Mouse (Mus musculus): Measurements from ENCODE around the gene Galnt2.

Galnt2 gene

GRCm38 (mm10) chr8:124271518-124271917 lies 40.3 kb downstream of the Galnt2 start:
- DNase-seq (ENCODE audit: low spot score), result no peak

DNA sequence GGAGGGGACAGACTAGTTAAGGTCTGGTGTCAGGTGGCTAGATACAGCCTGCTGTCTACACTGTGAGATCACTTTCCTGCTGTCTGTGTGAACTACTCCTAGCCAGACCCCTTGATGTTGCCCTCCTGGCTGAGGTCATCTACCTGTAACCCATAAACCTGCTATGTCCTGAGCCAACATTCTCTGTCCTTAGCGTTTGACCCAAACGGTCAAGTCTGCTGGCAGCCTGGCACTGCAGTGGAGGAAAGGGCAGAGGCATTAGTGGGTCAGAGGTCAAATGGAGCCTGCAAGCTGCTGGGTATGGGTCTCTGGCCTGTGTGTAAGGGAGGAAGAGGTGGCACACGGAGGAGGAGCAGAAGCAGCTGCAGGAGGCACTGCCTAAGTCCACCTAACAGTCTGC lies 41.6 kb downstream of the Galnt2 start:
- DNase-seq (ENCODE audit: low spot score), result no peak

GRCm38 (mm10) chr8:124273606-124274218 lies 42.5 kb downstream of the Galnt2 start:
- DNase-seq (ENCODE audit: low spot score), result no peak

- DNase-seq (ENCODE audit: low spot score), result no peak
These were observed 43.4 kb downstream of the Galnt2 start for GRCm38 (mm10) chr8:124274441-124275120.

DNA sequence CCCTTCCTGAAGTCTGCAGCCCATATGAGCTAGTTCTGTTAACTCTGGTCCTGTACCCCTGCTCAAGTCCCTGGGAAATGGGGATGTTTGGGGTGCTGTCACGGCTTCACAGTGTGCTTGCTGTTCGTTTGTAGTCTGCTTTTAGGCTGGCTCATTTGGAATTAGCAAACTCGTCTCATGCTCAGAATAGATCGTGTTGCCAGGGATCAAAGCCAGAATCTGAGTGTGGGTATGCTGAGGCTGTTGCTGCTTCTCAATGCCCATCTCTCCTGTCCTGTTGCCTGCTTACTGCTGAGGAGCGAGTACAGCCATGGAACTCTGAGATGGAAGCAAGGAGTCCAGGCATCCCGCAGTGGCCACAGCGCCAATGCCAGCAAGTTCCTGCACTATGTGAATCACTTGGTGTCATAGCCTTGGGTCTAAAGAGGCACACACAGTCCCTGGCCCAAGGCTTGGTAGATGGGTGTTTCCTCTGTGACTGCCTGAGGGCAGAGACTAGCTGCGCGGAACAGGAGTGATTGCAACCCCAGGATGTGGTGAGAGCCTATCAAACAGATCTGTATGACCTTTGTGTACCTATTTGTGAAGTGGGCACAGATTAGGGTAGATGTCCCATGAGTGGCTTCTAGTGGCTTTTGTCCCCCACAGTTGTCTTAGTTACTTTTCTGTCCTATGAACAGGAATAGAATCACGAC lies 44.3 kb downstream of the Galnt2 start:
- DNase-seq (ENCODE audit: low spot score), result no peak

- DNase-seq (ENCODE audit: low spot score), result no peak
These were observed 47.0 kb downstream of the Galnt2 start for GRCm38 (mm10) chr8:124277951-124278910.

- no peak for DNase-seq (ENCODE audit: low spot score)
These were observed 47.9 kb downstream of the Galnt2 start for GRCm38 (mm10) chr8:124278956-124279689.

GRCm38 (mm10) chr8:124279690-124279985 lies 48.4 kb downstream of the Galnt2 start:
- no peak for DNase-seq (ENCODE audit: low spot score)

DNA sequence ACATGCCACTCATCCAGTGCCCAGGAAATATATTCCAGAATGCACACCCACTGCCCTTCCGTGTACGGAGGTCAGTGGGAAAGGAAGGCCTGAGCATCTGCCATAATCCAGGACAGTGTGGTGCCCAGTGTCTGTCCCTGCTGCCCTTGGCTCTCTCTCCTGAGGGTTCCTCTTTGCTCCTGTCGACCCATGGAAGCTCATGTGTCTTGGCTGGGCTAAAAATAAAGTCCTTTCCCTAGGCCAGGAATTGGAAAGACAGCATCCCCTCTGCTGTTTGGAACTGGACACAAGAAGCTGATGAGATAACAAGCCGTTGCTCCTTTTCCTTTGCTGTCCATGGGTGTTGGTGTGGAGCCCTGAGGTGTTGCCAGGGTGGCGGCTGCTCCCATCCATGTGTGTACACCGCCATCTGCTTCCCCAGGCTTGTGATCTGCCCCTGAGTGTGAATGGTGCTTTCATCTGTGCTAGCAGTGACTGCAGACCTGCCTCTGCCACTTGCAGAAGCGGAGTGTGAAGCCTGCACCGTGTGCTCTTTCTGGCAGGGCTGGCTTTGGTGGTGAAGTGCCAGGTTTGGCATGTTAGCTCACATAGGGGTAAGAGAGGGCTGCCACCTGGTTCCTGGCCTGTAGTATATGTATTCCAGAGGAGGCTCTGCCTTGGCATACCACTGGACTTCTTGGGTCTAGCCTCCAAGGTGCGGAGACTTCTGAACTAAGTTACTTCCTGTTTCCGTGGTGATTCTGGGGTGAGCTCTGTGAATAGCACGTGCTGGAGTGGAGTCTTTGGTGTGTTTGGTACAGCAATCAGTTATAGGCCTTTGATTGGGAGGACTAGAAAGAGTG lies 50.7 kb downstream of the Galnt2 start:
- DNase-seq (ENCODE audit: low spot score), result no peak

DNA sequence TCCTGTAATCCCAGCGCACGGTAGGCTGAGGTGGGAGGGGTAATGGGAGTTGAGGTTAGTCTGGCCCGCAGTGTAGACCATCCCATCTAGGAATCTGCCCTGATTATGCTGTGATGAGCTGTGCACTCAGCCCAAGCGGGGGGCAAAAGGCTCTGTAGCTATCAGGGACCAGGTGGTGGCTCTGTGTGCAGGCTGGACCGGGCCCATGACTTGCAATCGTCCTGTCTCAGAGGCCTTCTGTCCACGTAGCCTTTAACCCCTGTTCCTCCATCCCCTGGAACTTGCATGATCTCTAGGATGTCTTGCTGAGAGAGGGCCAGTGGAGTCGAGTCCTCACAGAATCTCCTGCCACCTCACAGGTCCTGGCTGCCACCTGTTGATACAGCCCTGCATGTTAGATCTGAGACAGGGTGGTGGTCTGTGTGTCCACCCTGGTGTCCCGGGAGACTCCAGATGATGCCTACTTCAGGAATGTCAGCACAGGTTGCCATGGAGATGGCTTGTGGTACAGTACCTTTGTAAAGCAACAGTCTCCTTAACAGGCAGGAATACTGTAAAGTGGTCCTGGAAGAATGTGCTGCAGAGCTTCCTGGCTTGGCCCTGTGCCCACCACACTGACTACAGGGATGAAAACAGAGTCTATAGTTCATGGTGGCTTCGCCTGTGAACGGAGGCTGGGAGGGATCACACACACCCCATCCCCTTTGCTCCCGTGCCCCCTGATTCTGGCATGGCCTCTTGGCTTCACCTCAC lies 51.9 kb downstream of the Galnt2 start:
- DNase-seq (ENCODE audit: low spot score), result no peak

DNA sequence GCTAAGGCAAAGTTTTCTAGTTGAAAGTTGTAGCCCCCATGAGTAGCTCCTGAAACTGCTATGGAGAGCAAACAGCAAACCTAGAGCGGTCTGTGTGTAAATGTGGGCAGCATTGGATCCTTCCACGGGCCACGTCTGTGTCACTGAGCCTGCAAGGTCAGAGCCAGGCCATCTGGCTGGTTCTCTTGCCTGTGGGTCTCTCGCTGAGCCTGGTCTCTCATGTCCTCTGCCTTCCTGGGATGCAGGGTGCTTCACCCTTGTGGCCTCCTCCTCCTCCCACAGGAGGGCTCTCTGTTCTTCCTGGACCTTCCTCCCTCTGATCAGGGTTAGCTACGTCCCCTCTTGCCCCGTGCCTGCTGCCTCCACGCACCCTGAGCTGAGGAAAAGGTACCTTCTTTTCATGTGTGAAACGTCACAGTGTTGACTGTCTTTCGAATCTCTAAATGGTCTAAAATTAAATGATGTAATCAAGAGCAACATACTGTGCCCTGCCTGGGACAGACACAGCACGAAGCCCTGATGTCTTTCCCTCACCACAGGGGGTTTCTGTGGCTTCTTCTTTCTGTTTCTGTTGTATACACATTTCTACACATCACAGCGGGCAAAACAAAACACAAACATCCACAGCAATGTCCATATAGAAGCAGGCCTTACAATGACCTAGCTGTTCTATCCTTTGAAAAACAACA lies 52.6 kb downstream of the Galnt2 start:
- no peak for DNase-seq (ENCODE audit: low spot score)

DNA sequence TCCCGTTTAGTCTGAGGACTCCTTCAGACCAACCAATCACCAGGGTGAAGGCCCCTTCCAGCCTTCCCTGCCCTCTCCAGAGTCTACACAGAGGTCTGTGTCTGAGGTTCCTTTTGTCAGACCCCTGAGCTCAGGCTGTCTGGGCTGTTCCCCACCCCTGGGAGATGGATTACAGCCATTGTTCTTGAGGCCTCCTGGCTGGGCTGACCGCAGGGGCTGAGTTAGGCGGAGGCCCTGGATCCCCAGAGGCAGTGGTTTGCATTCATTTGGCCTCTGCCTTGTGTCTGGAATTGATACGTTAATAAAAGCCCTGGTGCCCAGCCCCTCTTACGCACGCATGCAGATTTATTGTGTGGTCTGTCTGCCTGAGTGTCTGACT lies 53.1 kb downstream of the Galnt2 start:
- DNase-seq (ENCODE audit: low spot score), result no peak

DNA sequence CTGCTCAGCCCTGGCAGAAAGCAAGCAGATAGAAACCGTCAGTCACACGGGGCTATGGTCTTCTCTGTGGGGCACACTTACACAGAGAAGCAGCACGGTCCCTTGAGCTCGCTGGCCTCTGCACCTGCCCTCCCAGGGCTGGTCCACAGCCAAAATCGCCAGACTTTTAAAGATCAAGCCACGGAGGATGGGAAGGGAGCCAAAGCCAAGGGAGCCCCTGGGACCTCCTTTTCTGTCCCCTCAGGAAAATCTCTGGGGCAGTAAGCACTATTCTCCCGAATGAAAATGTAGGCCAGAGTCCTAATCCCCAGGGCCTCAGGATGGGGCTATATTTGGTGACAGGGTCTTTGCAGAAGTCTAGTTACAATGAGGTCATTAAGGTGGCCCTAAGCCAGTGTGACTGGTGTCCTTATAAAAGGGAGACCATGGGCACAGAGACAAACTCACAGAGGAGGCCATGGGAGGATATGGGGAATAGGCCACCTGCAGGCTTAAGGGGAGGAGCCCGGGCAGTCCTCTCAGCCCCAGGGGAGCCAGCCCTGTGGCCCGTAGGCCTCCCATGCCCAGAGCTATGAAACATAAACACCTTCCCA lies 53.9 kb downstream of the Galnt2 start:
- no peak for DNase-seq (ENCODE audit: low spot score)

DNA sequence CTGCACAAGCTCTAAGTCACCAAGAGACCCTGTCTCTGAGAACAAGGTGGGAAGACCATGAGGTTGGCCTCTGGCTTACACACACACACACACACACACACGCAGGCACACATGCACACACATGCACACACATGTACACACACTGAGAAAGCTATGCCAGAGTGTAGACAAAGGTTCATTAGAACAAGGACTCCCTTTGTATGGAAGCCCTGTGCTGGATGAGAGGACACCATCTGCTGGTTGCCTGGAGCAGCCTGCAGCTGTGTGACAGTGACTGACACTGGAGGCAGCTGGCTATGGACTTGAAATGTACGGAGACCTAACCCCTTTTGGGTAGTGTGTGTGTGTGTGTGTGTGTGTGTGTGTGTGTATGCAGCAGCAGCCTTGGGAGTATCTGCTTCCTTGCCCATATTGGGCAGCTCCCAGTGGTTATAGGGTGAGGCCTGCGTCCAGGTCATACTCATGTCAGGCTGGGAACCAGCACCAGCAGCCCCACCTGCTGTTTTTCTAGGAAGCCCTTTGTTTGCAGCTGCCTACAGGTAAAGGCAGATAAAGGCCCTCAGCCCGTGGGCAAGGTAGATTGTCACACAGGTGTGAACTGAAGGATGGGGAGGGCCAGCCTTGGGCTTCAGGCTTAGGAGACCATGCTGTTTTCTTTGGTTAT lies 55.4 kb downstream of the Galnt2 start:
- DNase-seq (ENCODE audit: low spot score), result no peak

DNA sequence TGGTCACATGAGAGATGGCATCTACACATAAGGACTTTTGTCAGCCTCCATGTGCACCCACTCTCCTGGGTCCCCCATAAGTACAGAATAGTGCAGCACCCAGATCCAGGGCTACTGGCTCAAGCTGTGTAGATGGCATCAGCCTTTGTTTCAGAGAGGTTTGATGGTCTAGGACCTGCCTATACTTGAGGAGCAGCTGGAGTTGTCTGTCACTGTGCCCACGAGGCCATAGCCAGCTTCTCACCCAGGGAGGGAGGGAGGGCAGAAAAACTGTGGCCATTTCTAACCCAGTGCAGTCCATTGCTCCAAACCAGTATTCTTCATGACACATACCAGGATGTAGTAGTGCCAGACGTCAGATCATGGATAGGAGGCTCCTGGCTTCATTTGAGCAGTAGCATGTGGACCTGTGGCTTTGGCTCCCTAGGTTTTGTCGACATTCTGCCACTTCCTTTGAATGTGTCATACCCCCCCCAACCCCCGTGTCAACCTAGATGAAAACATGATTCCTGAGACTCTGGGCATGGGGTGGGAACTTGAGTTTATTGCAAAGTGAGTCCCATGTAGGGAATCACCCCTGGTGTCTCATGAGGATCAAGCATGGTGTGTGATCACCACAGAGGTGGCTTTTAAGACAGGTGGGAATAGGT lies 57.1 kb downstream of the Galnt2 start:
- DNase-seq (ENCODE audit: low spot score), result no peak

DNA sequence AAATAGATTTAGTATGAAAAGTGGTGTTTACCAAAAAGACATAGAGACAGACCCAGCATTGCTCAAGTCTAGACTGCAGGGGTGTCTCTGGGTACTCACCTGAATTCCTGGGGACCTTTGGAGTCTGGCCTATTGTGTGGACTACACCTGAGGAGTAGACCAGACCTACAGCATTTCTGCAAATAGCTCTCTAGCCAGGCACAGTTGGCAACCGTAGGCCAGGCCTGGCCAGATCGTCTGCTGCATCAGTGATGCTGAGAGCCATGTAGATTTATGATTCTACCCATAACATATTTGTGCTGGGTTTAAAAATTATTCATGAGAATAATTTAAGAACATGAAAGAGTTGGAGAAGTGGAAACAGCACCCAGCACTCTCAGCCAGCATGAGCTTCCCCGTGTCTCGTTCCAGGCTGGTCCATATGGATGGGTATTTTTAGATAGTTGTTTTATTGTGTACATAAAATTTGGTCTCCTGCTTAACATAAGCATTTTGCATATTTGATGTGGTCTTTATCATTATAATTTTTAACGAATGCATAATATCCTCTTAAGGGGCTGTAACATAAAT lies 58.4 kb downstream of the Galnt2 start:
- DNase-seq (ENCODE audit: low spot score), result no peak

GRCm38 (mm10) chr8:124290911-124291691 lies 59.9 kb downstream of the Galnt2 start:
- DNase-seq (ENCODE audit: low spot score), result no peak
